Mouse (Mus musculus): ENCODE data around the gene Efemp2. TPM values are rescaled to one million over a fixed set of nuclear protein-coding genes. Genes with fewer than 3 reads are reported as not detected.
A peak's percentile ranks its signal among the peaks of the same experiment; 100 is the strongest.

Efemp2 gene
- polyA plus RNA-seq, 1 experiment: 2.0 TPM

DNA sequence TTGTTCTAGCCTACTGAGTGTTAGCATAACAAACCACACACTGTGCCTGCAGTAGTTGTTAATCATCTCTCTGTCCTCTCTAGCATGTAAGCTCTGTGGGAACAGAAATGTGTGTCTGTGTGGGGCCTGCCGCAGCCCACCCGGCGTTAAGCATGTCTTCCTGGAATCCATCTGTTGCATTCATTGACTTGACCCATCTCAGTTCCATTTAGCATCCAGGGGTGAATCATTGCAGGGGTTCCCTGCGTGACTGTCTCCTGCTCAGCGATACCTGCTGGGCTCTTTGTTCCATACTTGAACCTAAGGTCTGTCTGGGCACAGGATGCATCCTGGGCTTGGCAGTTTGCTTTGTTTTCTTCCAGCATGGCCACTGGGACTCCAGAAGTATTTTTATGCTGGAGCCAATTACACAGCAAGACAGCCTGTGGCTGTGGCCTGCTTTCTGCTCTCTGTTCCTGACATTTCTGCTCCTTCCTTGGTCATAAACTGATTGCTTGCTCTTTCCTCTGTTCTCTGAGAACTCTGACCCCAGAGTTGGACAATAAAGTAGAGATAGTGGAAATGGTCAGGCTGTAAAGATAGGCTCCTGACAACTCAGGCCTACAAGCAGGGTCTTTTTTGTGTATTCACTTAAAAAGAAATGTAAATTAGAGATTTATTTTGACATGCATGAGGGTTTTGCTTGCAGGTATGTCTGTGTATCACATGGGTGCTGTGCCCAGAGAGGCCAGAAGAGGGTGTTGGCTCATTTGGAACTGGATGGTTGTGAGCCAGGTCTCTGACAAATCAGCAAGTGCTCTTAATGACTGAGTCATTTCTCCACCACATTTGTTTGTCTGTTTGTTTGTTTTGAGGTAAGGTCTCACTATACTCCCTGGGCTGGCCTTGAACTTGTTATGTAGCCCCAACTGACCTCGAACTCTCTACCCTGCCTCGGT, 42.4 kb downstream of the Efemp2 start:
- Histone ChIP-seq H3K36me3 (replicated peaks; ENCODE audit: low read length) (peaks cover 5% of the 10 kb centered on the region), H3K27me3 (replicated peaks) (peaks cover under 1% of the 10 kb centered on the region), H3K9me3 (no peaks in the 10 kb centered on the region), H3K4me3 (replicated peaks) (no peak overlapping the region), H3K4me1 (peaks cover 46% of the 10 kb centered on the region)
- TF ChIP-seq FLI1 (IDR thresholded peaks at IDR 0.05; ENCODE audit: low read length) (no peak), GATA1 (IDR thresholded peaks at IDR 0.05; ENCODE audit: borderline replicate concordance, low read length) (no peak)

DNA sequence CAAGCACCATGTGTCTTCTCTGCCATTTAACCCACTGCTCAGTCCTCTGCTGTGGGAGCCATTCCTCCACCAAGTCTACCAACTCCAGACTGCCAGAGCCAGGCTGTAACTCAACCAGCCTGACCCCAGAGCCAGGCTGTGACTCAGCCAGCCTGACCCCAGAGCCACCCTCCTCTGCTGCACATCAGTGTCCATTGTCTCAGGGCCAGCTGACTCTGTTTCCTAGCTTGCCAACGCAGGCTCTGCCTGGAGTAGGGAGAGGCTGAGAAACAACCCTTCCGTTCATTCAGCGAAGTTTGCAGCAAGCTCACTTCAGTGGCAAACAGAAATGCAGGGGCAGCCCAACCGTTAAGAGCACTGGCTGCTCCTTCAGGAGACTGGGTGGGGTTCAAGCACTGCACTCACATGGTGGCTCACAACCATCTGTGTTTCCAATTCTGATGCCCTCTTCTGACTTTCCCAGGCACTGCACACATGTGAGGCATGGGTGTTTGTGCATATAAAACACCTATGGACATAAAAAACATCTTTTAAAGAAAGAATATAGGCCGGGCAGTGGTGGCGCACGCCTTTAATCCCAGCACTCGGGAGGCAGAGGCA, 43.3 kb downstream of the Efemp2 start:
- H3K27me3 ChIP-seq (replicated peaks): peaks cover 5% of the 10 kb centered on the region
- H3K36me3 ChIP-seq (replicated peaks; ENCODE audit: low read length): peaks cover 5% of the 10 kb centered on the region
- H3K4me3 ChIP-seq (replicated peaks): no peak overlapping the region
- H3K9me3 ChIP-seq: no peaks in the 10 kb centered on the region
- peaks cover 37% of the 10 kb centered on the region for H3K4me1 ChIP-seq
- no peak for TF ChIP-seq GATA1 (IDR thresholded peaks at IDR 0.05; ENCODE audit: borderline replicate concordance, low read length)
- TF ChIP-seq FLI1 (IDR thresholded peaks at IDR 0.05; ENCODE audit: low read length): no peak

DNA sequence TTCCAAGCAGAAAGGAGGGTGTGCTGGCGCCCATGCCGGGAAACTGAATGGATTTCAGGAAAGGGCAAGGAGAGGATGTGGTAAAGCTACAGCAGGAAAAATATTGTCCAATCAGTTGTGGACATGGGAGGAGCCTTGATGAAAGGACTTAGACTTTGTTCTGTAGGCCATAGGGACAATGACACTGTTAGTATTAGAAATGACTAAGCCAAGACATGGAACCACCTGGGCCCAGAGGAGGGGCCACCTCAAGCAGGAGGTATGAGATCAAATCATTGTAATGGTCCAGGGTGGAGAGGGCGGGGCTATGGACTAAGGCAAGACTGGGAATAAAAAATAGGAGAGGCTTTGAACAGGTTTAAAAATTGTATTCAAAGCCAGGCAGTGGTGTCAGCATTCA, 45.0 kb downstream of the Efemp2 start:
- no peak for TF ChIP-seq GATA1 (IDR thresholded peaks at IDR 0.05; ENCODE audit: borderline replicate concordance, low read length)
- no peak for TF ChIP-seq FLI1 (IDR thresholded peaks at IDR 0.05; ENCODE audit: low read length)
- Histone ChIP-seq H3K9me3 (no peaks in the 10 kb centered on the region), H3K36me3 (replicated peaks; ENCODE audit: low read length) (peaks cover 5% of the 10 kb centered on the region), H3K4me3 (replicated peaks) (no peak overlapping the region), H3K27me3 (replicated peaks) (peaks cover 11% of the 10 kb centered on the region), H3K4me1 (peaks cover 26% of the 10 kb centered on the region)

DNA sequence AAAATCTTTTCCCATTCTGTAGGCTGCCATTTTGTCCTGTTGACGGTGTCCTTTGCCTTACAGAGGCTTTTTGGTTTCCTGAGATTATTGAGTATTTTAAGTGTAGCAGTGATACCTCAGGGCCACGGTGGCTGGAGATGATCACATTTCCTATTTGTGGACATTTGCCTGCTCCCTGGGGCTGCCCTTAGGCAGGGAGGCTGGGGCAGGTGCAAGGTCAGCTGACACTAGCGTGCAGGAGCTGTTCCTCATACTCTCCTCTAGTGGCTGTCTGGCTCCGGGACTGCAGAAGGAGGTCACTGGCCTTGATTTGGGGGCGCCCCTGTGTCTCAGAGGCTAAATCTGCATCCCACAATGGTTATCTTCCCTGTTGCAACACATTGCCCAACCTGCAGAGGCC, 51.5 kb downstream of the Efemp2 start:
- no peak for TF ChIP-seq FLI1 (IDR thresholded peaks at IDR 0.05; ENCODE audit: low read length)
- TF ChIP-seq GATA1 (IDR thresholded peaks at IDR 0.05; ENCODE audit: borderline replicate concordance, low read length): no peak
- H3K4me3 ChIP-seq (replicated peaks): no peak overlapping the region

DNA sequence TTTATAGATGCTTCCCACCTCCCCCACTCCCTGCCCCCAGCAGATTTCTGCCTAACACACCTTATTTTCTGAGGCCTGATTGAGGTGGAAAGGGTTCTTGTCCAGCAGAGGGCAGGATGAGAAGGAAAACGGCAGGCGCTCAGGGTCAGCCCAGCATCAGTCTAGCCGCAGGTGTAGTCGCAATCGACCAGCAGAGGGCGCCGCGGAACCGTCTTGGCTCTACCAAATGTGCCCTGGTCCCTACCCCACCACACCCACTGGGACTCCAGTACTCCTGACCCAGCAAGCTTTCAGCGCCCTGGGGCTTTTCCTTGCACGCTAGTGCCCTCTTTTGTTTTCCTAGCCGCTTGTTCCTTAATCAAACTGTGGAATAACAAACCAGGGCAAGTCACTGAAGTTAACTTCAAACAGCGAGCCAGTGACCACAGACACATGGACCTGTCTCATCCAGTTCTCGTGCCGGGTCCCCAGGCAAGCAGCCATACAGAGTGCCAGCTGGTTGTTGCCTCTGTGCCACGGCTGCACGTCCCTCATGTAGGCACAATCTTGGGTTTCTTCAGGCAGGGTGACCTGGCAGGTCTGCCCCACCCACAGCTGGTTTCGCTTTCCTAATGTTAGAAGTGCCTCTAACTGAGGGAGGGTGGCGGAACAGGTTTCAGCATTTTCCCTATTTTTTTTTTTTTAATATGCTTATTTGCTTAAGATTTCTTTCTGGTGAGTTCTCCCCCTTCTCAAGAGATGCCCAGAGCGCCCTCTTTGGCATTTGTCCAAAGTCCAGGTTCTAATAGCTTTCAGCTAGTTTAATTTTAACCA, 55.8 kb downstream of the Efemp2 start:
- Histone ChIP-seq H3K27me3 (replicated peaks) (peaks cover 28% of the 10 kb centered on the region), H3K4me1 (peaks cover 17% of the 10 kb centered on the region), H3K9me3 (no peaks in the 10 kb centered on the region), H3K4me3 (replicated peaks) (peak overlapping the region; percentile 88), H3K36me3 (replicated peaks; ENCODE audit: low read length) (no peaks in the 10 kb centered on the region)
- TF ChIP-seq GATA1 (IDR thresholded peaks at IDR 0.05; ENCODE audit: borderline replicate concordance, low read length): no peak
- TF ChIP-seq FLI1 (IDR thresholded peaks at IDR 0.05; ENCODE audit: low read length): no peak

More for the DNA sequence above, 51.5 kb downstream of the Efemp2 start:
- no peaks in the 10 kb centered on the region for H3K9me3 ChIP-seq
- no peaks in the 10 kb centered on the region for H3K36me3 ChIP-seq (replicated peaks; ENCODE audit: low read length)
- H3K27me3 ChIP-seq (replicated peaks): peaks cover 18% of the 10 kb centered on the region
- H3K4me1 ChIP-seq: peaks cover 17% of the 10 kb centered on the region

DNA sequence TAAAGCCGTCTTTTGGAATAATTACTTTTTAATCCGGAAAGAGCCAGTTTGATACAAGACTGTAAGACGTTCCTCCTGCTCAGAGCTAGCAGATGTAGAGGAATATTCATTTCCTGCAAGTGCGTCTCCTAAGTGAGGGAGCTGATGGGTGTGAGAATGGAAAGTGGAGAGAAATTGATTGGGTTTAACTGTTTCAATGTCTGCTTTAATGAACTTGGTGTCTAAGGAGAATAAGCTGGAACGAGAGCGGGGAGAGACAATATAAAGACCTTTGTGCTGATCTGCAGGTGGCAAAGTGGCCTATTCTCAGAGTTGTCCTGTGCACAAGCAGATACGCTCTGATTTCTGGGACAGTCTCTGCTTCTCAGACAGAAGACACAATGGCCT, 56.4 kb downstream of the Efemp2 start:
- Histone ChIP-seq H3K36me3 (replicated peaks; ENCODE audit: low read length) (peaks cover 2% of the 10 kb centered on the region), H3K4me1 (peaks cover 21% of the 10 kb centered on the region), H3K27me3 (replicated peaks) (peaks cover 29% of the 10 kb centered on the region), H3K9me3 (no peaks in the 10 kb centered on the region), H3K4me3 (replicated peaks) (no peak overlapping the region)
- TF ChIP-seq GATA1 (IDR thresholded peaks at IDR 0.05; ENCODE audit: borderline replicate concordance, low read length): no peak
- no peak for TF ChIP-seq FLI1 (IDR thresholded peaks at IDR 0.05; ENCODE audit: low read length)

Other genes starting within 250 kb of the Efemp2 start
- gene Pacs1, start 200.8 kb upstream of the Efemp2 start, polyA plus RNA-seq (2012; ENCODE audit: insufficient read depth, low replicate concordance): 40.2 and 130 TPM in 2 replicates
- 158 and 268 TPM in 2 replicates for gene Sf3b2, start 178.5 kb upstream of the Efemp2 start, polyA plus RNA-seq (2012; ENCODE audit: insufficient read depth, low replicate concordance)
- gene Gal3st3, start 175.6 kb upstream of the Efemp2 start, polyA plus RNA-seq (2012; ENCODE audit: insufficient read depth, low replicate concordance): not detected in 2 replicates
- gene Catsper1, start 138.2 kb upstream of the Efemp2 start, polyA plus RNA-seq (2012; ENCODE audit: insufficient read depth, low replicate concordance): not detected in 2 replicates
- gene Cst6, start 124.4 kb upstream of the Efemp2 start, polyA plus RNA-seq (2012; ENCODE audit: insufficient read depth, low replicate concordance): 0.54 and 9.2 TPM in 2 replicates
- 4.8 and 48.1 TPM in 2 replicates for gene Eif1ad, start 107.2 kb upstream of the Efemp2 start, polyA plus RNA-seq (2012; ENCODE audit: insufficient read depth, low replicate concordance)
- gene Banf1, start 106.8 kb upstream of the Efemp2 start, polyA plus RNA-seq (2012; ENCODE audit: insufficient read depth, low replicate concordance): 21.6 and 178 TPM in 2 replicates
- 44.3 and 152 TPM in 2 replicates for gene Sart1, start 85.3 kb upstream of the Efemp2 start, polyA plus RNA-seq (2012; ENCODE audit: insufficient read depth, low replicate concordance)
- gene Tsga10ip, start 71.4 kb upstream of the Efemp2 start, polyA plus RNA-seq (2012; ENCODE audit: insufficient read depth, low replicate concordance): 2.6 TPM in 1 of 2 replicates, not detected in the other
- gene Drap1, start 49.0 kb upstream of the Efemp2 start, polyA plus RNA-seq (2012; ENCODE audit: insufficient read depth, low replicate concordance): 369 and 449 TPM in 2 replicates
- gene AI837181, start 48.8 kb upstream of the Efemp2 start, polyA plus RNA-seq (2012; ENCODE audit: insufficient read depth, low replicate concordance): 100 and 136 TPM in 2 replicates
- gene Fosl1, start 26.4 kb upstream of the Efemp2 start, polyA plus RNA-seq (2012; ENCODE audit: insufficient read depth, low replicate concordance): 4.3 TPM in 1 of 2 replicates, not detected in the other
- 4.9 and 12.3 TPM in 2 replicates for gene Ccdc85b, start 16.1 kb upstream of the Efemp2 start, polyA plus RNA-seq (2012; ENCODE audit: insufficient read depth, low replicate concordance)
- 25.9 and 134 TPM in 2 replicates for gene Fibp, start 13.3 kb upstream of the Efemp2 start, polyA plus RNA-seq (2012; ENCODE audit: insufficient read depth, low replicate concordance)
- not detected in 2 replicates for gene Ctsw, start 5.4 kb upstream of the Efemp2 start, polyA plus RNA-seq (2012; ENCODE audit: insufficient read depth, low replicate concordance)
- 40.1 and 41.1 TPM in 2 replicates for gene Mus81, start 14.4 kb downstream of the Efemp2 start, polyA plus RNA-seq (2012; ENCODE audit: insufficient read depth, low replicate concordance)
- 2,588 and 4,768 TPM in 2 replicates for gene Cfl1, start 16.5 kb downstream of the Efemp2 start, polyA plus RNA-seq (2012; ENCODE audit: insufficient read depth, low replicate concordance)
- not detected in 2 replicates for gene 1700020D05Rik, start 29.8 kb downstream of the Efemp2 start, polyA plus RNA-seq (2012; ENCODE audit: insufficient read depth, low replicate concordance)
- gene Snx32, start 36.6 kb downstream of the Efemp2 start, polyA plus RNA-seq (2012; ENCODE audit: insufficient read depth, low replicate concordance): 3.6 and 4.0 TPM in 2 replicates
- not detected in 2 replicates for gene Ovol1, start 86.7 kb downstream of the Efemp2 start, polyA plus RNA-seq (2012; ENCODE audit: insufficient read depth, low replicate concordance)
- 23.7 and 35.2 TPM in 2 replicates for gene Ap5b1, start 94.1 kb downstream of the Efemp2 start, polyA plus RNA-seq (2012; ENCODE audit: insufficient read depth, low replicate concordance)
- 356 and 520 TPM in 2 replicates for gene Rnaseh2c, start 127.9 kb downstream of the Efemp2 start, polyA plus RNA-seq (2012; ENCODE audit: insufficient read depth, low replicate concordance)
- 26.7 and 57.5 TPM in 2 replicates for gene Kat5, start 136.3 kb downstream of the Efemp2 start, polyA plus RNA-seq (2012; ENCODE audit: insufficient read depth, low replicate concordance)
- 105 and 119 TPM in 2 replicates for gene Rela, start 163.5 kb downstream of the Efemp2 start, polyA plus RNA-seq (2012; ENCODE audit: insufficient read depth, low replicate concordance)
- gene Sipa1, start 189.8 kb downstream of the Efemp2 start, polyA plus RNA-seq (2012; ENCODE audit: insufficient read depth, low replicate concordance): 116 and 134 TPM in 2 replicates
- 156 and 158 TPM in 2 replicates for gene Map3k11, start 214.8 kb downstream of the Efemp2 start, polyA plus RNA-seq (2012; ENCODE audit: insufficient read depth, low replicate concordance)
- gene Pcnx3, start 215.0 kb downstream of the Efemp2 start, polyA plus RNA-seq (2012; ENCODE audit: insufficient read depth, low replicate concordance): 161 and 607 TPM in 2 replicates
- gene Kcnk7, start 230.4 kb downstream of the Efemp2 start, polyA plus RNA-seq (2012; ENCODE audit: insufficient read depth, low replicate concordance): not detected in 2 replicates

All from megakaryocyte, embryonic 14.5 days (primary cell).